In the genomic region with DNA sequence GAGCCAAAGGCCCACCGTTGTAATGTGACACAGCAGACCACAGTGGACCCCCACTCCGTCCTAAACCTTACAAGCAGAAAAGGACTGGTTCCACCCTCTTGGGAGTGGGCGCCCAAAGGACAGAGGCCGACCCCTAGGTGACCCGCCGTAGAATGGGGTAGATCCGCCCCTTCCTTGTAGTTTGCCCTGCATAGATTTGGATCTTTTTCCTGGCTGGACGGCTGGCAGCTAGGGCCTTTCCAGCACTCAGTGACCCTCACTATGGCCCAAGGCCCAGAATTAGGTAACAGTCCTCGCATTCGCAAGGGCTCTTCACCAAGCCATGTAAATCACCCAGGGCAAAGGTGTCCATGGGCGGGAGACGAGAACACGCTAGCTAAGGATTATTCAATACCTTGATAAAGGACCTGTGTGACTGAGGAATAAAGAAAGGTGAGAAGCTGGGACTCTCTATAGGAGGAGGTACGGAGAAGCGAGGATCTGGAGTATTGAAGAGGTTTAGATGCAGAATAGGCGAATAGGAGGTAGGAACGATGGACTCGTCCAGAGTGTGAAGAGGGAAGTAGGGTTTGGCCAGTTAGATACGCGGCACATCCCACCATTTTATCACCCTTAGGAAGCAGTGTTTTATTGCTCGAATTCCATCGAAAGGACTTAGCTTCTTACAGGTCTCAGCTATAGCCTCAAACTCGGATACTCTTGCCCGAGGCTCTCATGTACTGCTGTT, we compare ENCODE assay signal across 1 mouse cellular context.
TF ChIP-seq lines count a peak whose summit lies in the region.

No protein-coding gene starts in this region.

TF ChIP-seq in MEL, 35 proteins besides CTCF, POLR2A, EP300 and RAD21 (continued from another document):
- no peak for TF ChIP-seq MEF2A (IDR thresholded peaks at IDR 0.05; ENCODE audit: extremely low read depth, insufficient replicate concordance, low read depth, low read length, poor library complexity, severe bottlenecking)
- peak; percentile 13; the same call in 1 of the 2 replicates for TF ChIP-seq MAZ (IDR thresholded peaks at IDR 0.05; ENCODE audit: low read depth, low read length)
- no peak; the same call in none of the 2 replicates for TF ChIP-seq E2F4 (IDR thresholded peaks at IDR 0.05; ENCODE audit: borderline replicate concordance, low read depth, low read length)
- TF ChIP-seq TCF12 (IDR thresholded peaks at IDR 0.05; ENCODE audit: low read depth, low read length): no peak
- no peak for TF ChIP-seq MYC (IDR thresholded peaks at IDR 0.05; ENCODE audit: low read depth, low read length)
- no peak for TF ChIP-seq ZMIZ1 (IDR thresholded peaks at IDR 0.05; ENCODE audit: low read depth, low read length)
- TF ChIP-seq HCFC1 (IDR thresholded peaks at IDR 0.05; ENCODE audit: low read depth, low read length): no peak
- 0 out of 2 replicates have a peak, but pooled peaks have one; percentile 19 for TF ChIP-seq POLR2AphosphoS2 (IDR thresholded peaks at IDR 0.05; ENCODE audit: low read length)
- no peak for TF ChIP-seq SMC3 (IDR thresholded peaks at IDR 0.05; ENCODE audit: low read depth, low read length)
- TF ChIP-seq ZKSCAN1 (IDR thresholded peaks at IDR 0.05; ENCODE audit: low read depth, low read length): no peak
- no peak; the same call in 1 of the 2 replicates for TF ChIP-seq MXI1 (IDR thresholded peaks at IDR 0.05; ENCODE audit: low read depth, low read length)
- no peak for TF ChIP-seq MYB (IDR thresholded peaks at IDR 0.05; ENCODE audit: low read depth, low read length)
- no peak for TF ChIP-seq BHLHE40 (IDR thresholded peaks at IDR 0.05; ENCODE audit: borderline replicate concordance, low read depth, low read length)
- TF ChIP-seq MAX (IDR thresholded peaks at IDR 0.05; ENCODE audit: low read length): peak; percentile 36; the same call in 1 of the 2 replicates
- TF ChIP-seq ZNF384 (IDR thresholded peaks at IDR 0.05; ENCODE audit: low read depth, low read length): no peak
- no peak for TF ChIP-seq SIN3A (IDR thresholded peaks at IDR 0.05; ENCODE audit: low read length)
- no peak for TF ChIP-seq UBTF (IDR thresholded peaks at IDR 0.05; ENCODE audit: borderline replicate concordance, insufficient read depth, low read depth, low read length)
- no peak for TF ChIP-seq USF2 (IDR thresholded peaks at IDR 0.05; ENCODE audit: borderline replicate concordance in 1 of 2, insufficient read depth in 1 of 2, low read depth in 1 of 2, low read length in 2 of 2)
- 0 out of 2 replicates have a peak, but pooled peaks have one; percentile 5 for TF ChIP-seq USF1 (IDR thresholded peaks at IDR 0.05; ENCODE audit: low read depth, low read length)
- no peak for TF ChIP-seq NRF1 (IDR thresholded peaks at IDR 0.05; ENCODE audit: insufficient read depth, low read depth, low read length, poor library complexity, severe bottlenecking)
- no peak for TF ChIP-seq KAT2A (conservative IDR thresholded peaks at IDR 0.05; ENCODE audit: low read depth, low read length)
